Mouse (Mus musculus) spleen, adult 12 weeks (tissue): ENCODE results near the gene 4930555G01Rik.
"Not testable (repeated sequence)": the region's sequence is repeated elsewhere in the genome, so short reads cannot be mapped to it uniquely, and the experiment has no call there.

Source experiments
- DNase-seq: peaks from one replicate; pipeline ENCODE4 v3.0.0; 2022; ENCODE audit warnings: low spot score

The 4930555G01Rik gene

GRCm38 (mm10) chr14:5050329-5050728 is at the start of gene 4930555G01Rik:
4930555G01Rik (plus strand) TSS chr14:5050629.
- DNase-seq = not testable (repeated sequence)

- DNase-seq = not testable (repeated sequence)
These were observed 34.8 kb upstream of the 4930555G01Rik start, which contains the start of gene Gm3298 for GRCm38 (mm10) chr14:5015591-5015990. Gm3298 (plus strand) TSS chr14:5015891.

GRCm38 (mm10) chr14:5070611-5071490 is 20.4 kb downstream of the 4930555G01Rik start, which contains the start of gene Gm8281:
Gm8281 (plus strand) TSS chr14:5071040.
- not testable (repeated sequence) for DNase-seq
